Mouse (Mus musculus) cortical plate, adult 2 months (tissue): ENCODE measurements at regions not wholly inside any gene's neighbourhood (a gene's known extent, or its start where the extent isn't known, plus 50 kb on each side); places are given as distances from the start of the nearest gene placed in this dataset.

ENCODE experiments used
- CTCF ChIP-seq: fragments of 200-500 bp; IDR thresholded peaks from 2 replicates; pipeline ENCODE4 v1.5.1; 2011; ENCODE audit warnings: mild to moderate bottlenecking, control low read depth, low read length; ENCODE audit not compliant: insufficient read depth; ENCODE audit errors: extremely low read depth
- POLR2A ChIP-seq: fragments of 200-500 bp; IDR thresholded peaks from 2 replicates; pipeline ENCODE4 v1.6.1; 2011; ENCODE audit warnings: mild to moderate bottlenecking, low read length, control low read depth; ENCODE audit not compliant: insufficient read depth; ENCODE audit errors: extremely low read depth

GRCm38 (mm10) chr2:131750679-131751078 lies 108.9 kb downstream of the Erv3 start:
- no peak for TF ChIP-seq CTCF
- no peak for TF ChIP-seq POLR2A
